ENCODE assay signal across 17 mouse cellular contexts in genomic region chr8:34709316-34709715, GRCm38 (mm10).
DNase-seq lines count a peak whose midpoint lies in the region; ATAC-seq and TF ChIP-seq lines count a peak whose summit lies in the region.
"Had no signal": no experiment of that assay in that cellular context is flagged by ENCODE, and none has a peak within 500 bp of the region (broad histone marks: within the 10 kb centered on the region; RNA-seq: fewer than 3 reads in every experiment).

No protein-coding gene starts in this region.

- 49% methylated on average over 11 of the region's 11 CpGs for WGBS in heart, embryonic 11.5 days (ENCODE audit: insufficient replicate concordance)
- 54% methylated on average over 11 of the region's 11 CpGs for WGBS in lung, postnatal 0 days
- 72% methylated on average over 11 of the region's 11 CpGs for WGBS in intestine, postnatal 0 days

- no peaks in the 10 kb centered on the region for H3K27me3 ChIP-seq in heart, embryonic 11.5 days (ENCODE audit: control insufficient read depth, insufficient read depth, low read length)
- no peaks in the 10 kb centered on the region for H3K27me3 ChIP-seq in lung, postnatal 0 days (replicated peaks; ENCODE audit: insufficient read depth, low read length)
- H3K27me3 ChIP-seq in intestine, postnatal 0 days (replicated peaks; ENCODE audit: control insufficient read depth, insufficient read depth, low read length) = no peaks in the 10 kb centered on the region
- H3K27me3 ChIP-seq: lung, embryonic 15.5 days; midbrain, embryonic 12.5 days had no signal

- no peak for TF ChIP-seq EP300 in lung, postnatal 0 days (IDR thresholded peaks at IDR 0.05)

- ATAC-seq in heart, embryonic 11.5 days (replicated peaks; ENCODE audit: insufficient number of reproducible peaks, low FRiP score, low TSS enrichment) = no peak
- ATAC-seq in lung, postnatal 0 days = no peak
- ATAC-seq in intestine, postnatal 0 days = no peak
- ATAC-seq: CD4-positive, CD25-positive, alpha-beta regulatory T cell, adult 4 months had no signal

- no peak overlapping the region for H3K27ac ChIP-seq in heart, embryonic 11.5 days (ENCODE audit: low read depth, low read length)
- H3K27ac ChIP-seq in lung, postnatal 0 days (ENCODE audit: low read length) = no peak overlapping the region
- H3K27ac ChIP-seq in intestine, postnatal 0 days (ENCODE audit: low read depth, low read length) = no peak overlapping the region
- H3K27ac ChIP-seq: embryonic facial prominence, embryonic 13.5 days; lung, embryonic 15.5 days; midbrain, embryonic 12.5 days had no signal

- no peak overlapping the region for H3K9ac ChIP-seq in heart, embryonic 11.5 days (ENCODE audit: low read depth, low read length)
- no peak overlapping the region for H3K9ac ChIP-seq in lung, postnatal 0 days (replicated peaks; ENCODE audit: low read depth)
- H3K9ac ChIP-seq in intestine, postnatal 0 days (ENCODE audit: low read depth, low read length) = no peak overlapping the region
- H3K9ac ChIP-seq: embryonic facial prominence, embryonic 13.5 days; lung, embryonic 15.5 days; midbrain, embryonic 12.5 days had no signal

- no peaks in the 10 kb centered on the region for H3K9me3 ChIP-seq in heart, embryonic 11.5 days (replicated peaks; ENCODE audit: control insufficient read depth, low read length)
- H3K9me3 ChIP-seq in lung, postnatal 0 days (ENCODE audit: low read length) = no peaks in the 10 kb centered on the region
- H3K9me3 ChIP-seq in intestine, postnatal 0 days (ENCODE audit: control insufficient read depth) = no peaks in the 10 kb centered on the region
- H3K9me3 ChIP-seq: embryonic facial prominence, embryonic 13.5 days; lung, embryonic 15.5 days; midbrain, embryonic 12.5 days had no signal

- no peak overlapping the region for H3K4me2 ChIP-seq in heart, embryonic 11.5 days
- H3K4me2 ChIP-seq in lung, postnatal 0 days (replicated peaks; ENCODE audit: low read depth, low read length) = no peak overlapping the region
- no peak overlapping the region for H3K4me2 ChIP-seq in intestine, postnatal 0 days (replicated peaks; ENCODE audit: low read depth)
- H3K4me2 ChIP-seq: lung, embryonic 15.5 days; midbrain, embryonic 12.5 days had no signal

- H3K4me1 ChIP-seq in heart, embryonic 11.5 days (ENCODE audit: control insufficient read depth, insufficient read depth, low read length) = no peaks in the 10 kb centered on the region; the same call in 1 of the 2 replicates
- H3K4me1 ChIP-seq in lung, postnatal 0 days (ENCODE audit: insufficient read depth, low read depth, low read length) = no peaks in the 10 kb centered on the region
- H3K4me1 ChIP-seq in intestine, postnatal 0 days (replicated peaks; ENCODE audit: control insufficient read depth, insufficient read depth, low read length) = no peaks in the 10 kb centered on the region
- H3K4me1 ChIP-seq: lung, embryonic 15.5 days; midbrain, embryonic 12.5 days had no signal

- no peak for TF ChIP-seq CTCF in lung, postnatal 0 days (IDR thresholded peaks at IDR 0.05)
- no peak for TF ChIP-seq CTCF in intestine, postnatal 0 days (IDR thresholded peaks at IDR 0.05; ENCODE audit: low read depth)

- no peak overlapping the region for H3K4me3 ChIP-seq in heart, embryonic 11.5 days (ENCODE audit: low read depth, low read length)
- no peak overlapping the region for H3K4me3 ChIP-seq in lung, postnatal 0 days (ENCODE audit: low read depth, low read length)
- H3K4me3 ChIP-seq in intestine, postnatal 0 days (ENCODE audit: low read depth, low read length) = no peak overlapping the region
- H3K4me3 ChIP-seq: embryonic facial prominence, embryonic 13.5 days; lung, embryonic 15.5 days; midbrain, embryonic 12.5 days had no signal

- no peaks in the 10 kb centered on the region for H3K36me3 ChIP-seq in heart, embryonic 11.5 days (ENCODE audit: control insufficient read depth, insufficient read depth, low read length)
- H3K36me3 ChIP-seq in lung, postnatal 0 days (ENCODE audit: insufficient read depth, low read length) = no peaks in the 10 kb centered on the region
- no peaks in the 10 kb centered on the region for H3K36me3 ChIP-seq in intestine, postnatal 0 days (ENCODE audit: control insufficient read depth, insufficient read depth)
- H3K36me3 ChIP-seq: embryonic facial prominence, embryonic 13.5 days; lung, embryonic 15.5 days; midbrain, embryonic 12.5 days had no signal

- peak; percentile 6 for DNase-seq in heart, adult 8-10 months (ENCODE audit: low spot score)
- peak; percentile 16 to 56 for DNase-seq in lung, postnatal 4 days
- DNase-seq in lung, postnatal 0 days (ENCODE audit: low spot score) = no peak
- peak; percentile 43 to 49 for DNase-seq in cerebellum, postnatal 25 days
- DNase-seq in embryo, embryonic 11 days = no peak
- DNase-seq: adrenal gland, postnatal 36 days; gastrocnemius, postnatal 25 days; kidney, adult 9 months; liver; right cerebral cortex, postnatal 4 days; thymus, adult 18-20 months had no signal

Comparison
In these comparisons a context has a peak if more than half of its experiments do, and no peak if none do; other contexts are left out.
1. DNase-seq: peak in heart, adult 8-10 months (single experiment), lung, postnatal 4 days (2 of 2) and cerebellum, postnatal 25 days (2 of 2); none in lung, postnatal 0 days (single experiment) and embryo, embryonic 11 days (single experiment).